Mouse (Mus musculus): ENCODE measurements around the gene Sdhaf2.

DNA sequence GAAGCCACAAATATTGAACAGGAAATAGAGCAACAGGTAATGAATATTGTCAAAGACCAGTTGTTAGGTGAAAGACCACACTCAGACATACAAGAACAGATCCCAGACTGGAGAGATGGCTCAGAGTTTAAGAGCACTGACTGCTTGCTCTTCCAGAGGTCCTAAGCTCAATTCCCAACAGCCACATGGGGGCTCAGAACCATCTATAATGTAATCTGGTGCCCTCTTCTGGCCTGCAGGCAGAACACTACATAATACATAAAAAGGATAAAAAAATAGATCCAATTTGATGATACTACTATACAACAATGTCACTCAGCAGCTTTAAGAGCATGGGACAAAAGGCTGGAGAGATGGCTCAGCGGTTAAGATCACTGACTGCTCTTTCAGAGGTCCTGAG, 5.6 kb downstream of the Sdhaf2 start:
- no peak for TF ChIP-seq POLR2A (IDR thresholded peaks at IDR 0.05; ENCODE audit: extremely low read depth, insufficient read depth, low read length)
- no peak for TF ChIP-seq CTCF (IDR thresholded peaks at IDR 0.05; ENCODE audit: extremely low read depth, insufficient read depth, low read length)
